Mouse (Mus musculus): ENCODE data around the gene Wnt11. TPM values are rescaled to one million over a fixed set of nuclear protein-coding genes. Genes with fewer than 3 reads are reported as not detected.

The Wnt11 gene
- total and polyA plus RNA-seq, 2 experiments from 2014 or later = 2.2 to 17.2 TPM

DNA sequence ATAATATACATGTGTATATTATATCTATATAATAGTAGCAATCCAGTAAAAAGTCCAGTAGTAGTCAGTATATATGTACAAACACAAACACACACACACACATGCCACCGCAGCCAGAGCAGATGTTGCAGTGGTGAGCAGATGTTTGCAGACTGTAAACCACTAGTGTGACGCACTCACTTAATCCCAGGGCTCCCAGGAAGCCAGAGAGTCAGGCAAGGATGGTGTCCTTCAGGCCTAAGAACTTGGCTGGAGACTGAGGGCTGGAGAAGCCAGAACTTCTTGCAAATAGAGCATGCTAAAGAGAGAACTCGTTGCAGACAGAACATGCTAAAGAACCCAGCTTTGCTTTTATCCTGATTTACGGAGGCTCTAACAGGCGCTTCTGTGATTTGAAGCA lies 39.3 kb upstream of the Wnt11 start:
- H3K9me3 ChIP-seq (ENCODE audit: low read length) = no peaks in the 10 kb centered on the region
- no peak overlapping the region for H3K4me2 ChIP-seq (ENCODE audit: low read depth, low read length)
- TF ChIP-seq CTCF (IDR thresholded peaks at IDR 0.05; ENCODE audit: low read depth) = no peak
- 84% methylated on average over 5 of the region's 5 CpGs for WGBS
- H3K27ac ChIP-seq = no peak overlapping the region
- H3K9ac ChIP-seq (replicated peaks; ENCODE audit: low read length) = no peak overlapping the region
- H3K36me3 ChIP-seq (ENCODE audit: insufficient read depth, low read length) = no peaks in the 10 kb centered on the region
- H3K4me1 ChIP-seq (ENCODE audit: insufficient read depth, low read length) = no peaks in the 10 kb centered on the region
- ATAC-seq = no peak
- DNase-seq (ENCODE audit: low spot score) = no peak
- no peaks in the 10 kb centered on the region for H3K27me3 ChIP-seq (ENCODE audit: insufficient read depth, low read length)
- H3K4me3 ChIP-seq (ENCODE audit: low read length) = no peak overlapping the region

DNA sequence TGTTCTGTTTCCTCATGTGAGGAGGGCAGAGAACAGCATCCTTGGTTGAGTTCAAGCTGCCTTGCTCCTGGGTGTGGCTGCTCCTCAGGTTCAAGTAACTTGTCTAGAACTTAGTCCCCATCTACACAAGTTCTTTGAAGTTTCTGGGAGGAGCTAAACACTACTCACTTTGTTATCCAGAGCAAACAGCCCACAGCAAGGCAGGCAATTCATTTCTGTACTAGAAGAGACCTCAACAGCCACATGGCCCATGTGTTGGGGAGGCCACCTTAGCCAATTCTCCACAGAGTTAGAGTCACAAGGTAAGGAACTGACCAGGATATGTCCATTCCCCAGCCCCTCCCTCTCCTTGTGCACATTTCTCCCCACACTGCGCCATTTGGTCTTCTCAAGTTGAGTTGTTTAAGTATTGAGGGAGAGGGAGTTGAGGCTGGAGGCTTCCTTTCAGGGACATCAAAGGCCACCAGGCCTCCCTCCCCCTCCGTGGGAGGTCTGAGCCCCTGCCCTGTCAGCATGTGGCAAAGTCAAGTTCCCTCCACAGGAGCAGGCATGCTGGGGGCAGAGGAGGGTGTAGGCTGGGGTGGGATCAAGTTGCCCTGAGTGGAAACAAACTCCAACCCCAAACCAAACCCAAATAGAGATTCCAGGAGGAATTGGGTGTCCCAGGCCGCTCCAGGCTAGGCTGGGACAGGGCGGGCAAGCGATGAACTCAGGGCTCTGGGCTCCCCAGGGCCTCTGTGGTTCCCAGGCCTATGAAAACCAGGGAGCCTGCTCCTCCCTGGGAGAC lies 37.4 kb upstream of the Wnt11 start:
- no peak for ATAC-seq
- no peak for TF ChIP-seq CTCF (IDR thresholded peaks at IDR 0.05; ENCODE audit: low read depth)
- Histone ChIP-seq H3K27ac (no peak overlapping the region), H3K9me3 (ENCODE audit: low read length) (no peaks in the 10 kb centered on the region), H3K4me3 (ENCODE audit: low read length) (no peak overlapping the region), H3K9ac (replicated peaks; ENCODE audit: low read length) (no peak overlapping the region), H3K27me3 (ENCODE audit: insufficient read depth, low read length) (no peaks in the 10 kb centered on the region), H3K4me1 (ENCODE audit: insufficient read depth, low read length) (no peaks in the 10 kb centered on the region), H3K36me3 (ENCODE audit: insufficient read depth, low read length) (no peaks in the 10 kb centered on the region), H3K4me2 (ENCODE audit: low read depth, low read length) (no peak overlapping the region)
- WGBS = 52% methylated on average over 5 of the region's 5 CpGs
- DNase-seq (ENCODE audit: low spot score) = no peak

GRCm38 (mm10) chr7:98798134-98798417 lies 36.8 kb upstream of the Wnt11 start:
- no peak overlapping the region for H3K9ac ChIP-seq (replicated peaks; ENCODE audit: low read length)
- DNase-seq (ENCODE audit: low spot score) = no peak
- H3K27ac ChIP-seq = no peak overlapping the region
- no peak overlapping the region for H3K4me3 ChIP-seq (ENCODE audit: low read length)
- no peaks in the 10 kb centered on the region for H3K4me1 ChIP-seq (ENCODE audit: insufficient read depth, low read length)
- H3K4me2 ChIP-seq (ENCODE audit: low read depth, low read length) = no peak overlapping the region
- H3K27me3 ChIP-seq (ENCODE audit: insufficient read depth, low read length) = no peaks in the 10 kb centered on the region
- TF ChIP-seq CTCF (IDR thresholded peaks at IDR 0.05; ENCODE audit: low read depth) = no peak
- ATAC-seq = no peak
- no peaks in the 10 kb centered on the region for H3K36me3 ChIP-seq (ENCODE audit: insufficient read depth, low read length)
- H3K9me3 ChIP-seq (ENCODE audit: low read length) = no peaks in the 10 kb centered on the region
- WGBS = 37% methylated on average over 3 of the region's 3 CpGs

DNA sequence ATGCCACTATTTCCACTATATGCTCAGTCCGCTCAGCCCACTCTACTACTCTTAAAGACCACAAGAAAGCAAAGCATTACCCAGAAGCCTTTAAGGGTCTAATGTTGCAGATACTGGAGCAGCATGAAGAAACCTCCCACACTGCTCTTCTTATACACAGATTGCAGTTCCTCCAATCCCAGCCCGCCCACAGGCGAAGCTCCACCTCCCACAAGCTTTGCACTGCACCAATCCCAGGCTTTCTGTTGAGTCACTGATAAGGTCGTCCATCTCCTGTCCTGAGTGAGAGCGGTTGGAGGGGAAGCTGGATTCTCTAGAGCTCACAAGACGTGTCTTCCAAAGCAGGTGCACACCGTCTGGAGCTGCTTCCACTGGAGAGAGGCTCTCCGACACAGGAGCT lies 34.5 kb upstream of the Wnt11 start:
- H3K4me1 ChIP-seq (ENCODE audit: insufficient read depth, low read length) = 0 out of 2 replicates have a peak, but pooled peaks cover 3% of the 10 kb centered on the region
- WGBS = 65% methylated on average over 8 of the region's 8 CpGs
- H3K36me3 ChIP-seq (ENCODE audit: insufficient read depth, low read length) = no peaks in the 10 kb centered on the region
- H3K4me3 ChIP-seq (ENCODE audit: low read length) = no peak overlapping the region
- no peak overlapping the region for H3K4me2 ChIP-seq (ENCODE audit: low read depth, low read length)
- no peak overlapping the region for H3K27ac ChIP-seq
- H3K9me3 ChIP-seq (ENCODE audit: low read length) = no peaks in the 10 kb centered on the region
- ATAC-seq = no peak
- TF ChIP-seq CTCF (IDR thresholded peaks at IDR 0.05; ENCODE audit: low read depth) = no peak
- no peaks in the 10 kb centered on the region for H3K27me3 ChIP-seq (ENCODE audit: insufficient read depth, low read length)
- DNase-seq (ENCODE audit: low spot score) = no peak
- no peak overlapping the region for H3K9ac ChIP-seq (replicated peaks; ENCODE audit: low read length)

- Histone ChIP-seq H3K4me2 (ENCODE audit: low read depth, low read length) (no peak overlapping the region), H3K27me3 (ENCODE audit: insufficient read depth, low read length) (no peaks in the 10 kb centered on the region), H3K4me1 (ENCODE audit: insufficient read depth, low read length) (0 out of 2 replicates have a peak, but pooled peaks cover 3% of the 10 kb centered on the region), H3K27ac (no peak overlapping the region), H3K4me3 (ENCODE audit: low read length) (no peak overlapping the region), H3K36me3 (ENCODE audit: insufficient read depth, low read length) (no peaks in the 10 kb centered on the region), H3K9me3 (ENCODE audit: low read length) (no peaks in the 10 kb centered on the region), H3K9ac (replicated peaks; ENCODE audit: low read length) (no peak overlapping the region)
- ATAC-seq = 0 out of 2 replicates have a peak, but pooled peaks have one; percentile 19
- TF ChIP-seq CTCF (IDR thresholded peaks at IDR 0.05; ENCODE audit: low read depth) = no peak
- 58% methylated on average over 7 of the region's 7 CpGs for WGBS
- peak; percentile 36 for DNase-seq (ENCODE audit: low spot score)
Measured at GRCm38 (mm10) chr7:98801086-98801485, 33.8 kb upstream of the Wnt11 start.

DNA sequence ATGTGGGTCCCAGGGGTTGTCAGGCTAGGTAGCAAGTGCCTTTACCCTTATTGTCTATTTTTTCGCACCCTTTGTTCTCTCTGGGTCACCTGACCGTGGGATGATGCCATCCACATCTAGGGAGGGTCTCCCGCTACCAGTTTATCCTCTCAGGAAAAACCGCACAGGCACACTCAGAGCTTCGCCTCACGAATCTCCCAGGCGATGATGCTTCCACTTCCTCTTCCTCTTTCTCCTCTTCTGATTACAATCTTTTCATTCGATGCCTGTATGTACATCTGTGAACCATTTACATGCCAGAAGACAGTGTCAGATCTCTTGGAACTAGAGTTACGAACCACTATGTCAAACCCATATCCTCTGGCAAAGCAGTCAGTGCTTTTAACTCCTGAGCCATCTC lies 31.7 kb upstream of the Wnt11 start:
- 79% methylated on average over 9 of the region's 9 CpGs for WGBS

More for the DNA sequence above, 31.7 kb upstream of the Wnt11 start:
- DNase-seq (ENCODE audit: low spot score) (no peak), ATAC-seq (no peak)
- Histone ChIP-seq H3K4me2 (ENCODE audit: low read depth, low read length) (no peak overlapping the region), H3K9me3 (ENCODE audit: low read length) (no peaks in the 10 kb centered on the region), H3K4me3 (ENCODE audit: low read length) (no peak overlapping the region), H3K36me3 (ENCODE audit: insufficient read depth, low read length) (no peaks in the 10 kb centered on the region), H3K4me1 (ENCODE audit: insufficient read depth, low read length) (0 out of 2 replicates have a peak, but pooled peaks cover 3% of the 10 kb centered on the region), H3K9ac (replicated peaks; ENCODE audit: low read length) (no peak overlapping the region), H3K27me3 (ENCODE audit: insufficient read depth, low read length) (no peaks in the 10 kb centered on the region), H3K27ac (no peak overlapping the region)
- TF ChIP-seq CTCF (IDR thresholded peaks at IDR 0.05; ENCODE audit: low read depth) = no peak

Data from hindbrain, postnatal 0 days (tissue).